8 mouse cellular contexts compared by ENCODE assay signal in genomic region chr9:121331438-121331837, GRCm38 (mm10). TPM values are rescaled to one million over a fixed set of nuclear protein-coding genes. Genes with fewer than 3 reads are reported as not detected.
DNase-seq lines count a peak whose midpoint lies in the region; ATAC-seq lines count a peak whose summit lies in the region.

No protein-coding gene starts in this region.

- H3K27me3 ChIP-seq in kidney, embryonic 16.5 days (ENCODE audit: insufficient read depth, low read length) = no peaks in the 10 kb centered on the region
- H3K27me3 ChIP-seq in forebrain, embryonic 14.5 days (replicated peaks; ENCODE audit: control insufficient read depth, insufficient read depth, low read length) = no peaks in the 10 kb centered on the region
- H3K27me3 ChIP-seq in limb, embryonic 10.5 days (ENCODE audit: low read depth, poor library complexity, severe bottlenecking) = no peaks in the 10 kb centered on the region
- H3K27me3 ChIP-seq in neural tube, embryonic 12.5 days (replicated peaks) = no peaks in the 10 kb centered on the region

- H3K36me3 ChIP-seq in kidney, embryonic 16.5 days (ENCODE audit: insufficient read depth, low read length) = peaks cover 5% of the 10 kb centered on the region; the same call in 1 of the 2 replicates
- peaks cover 4% of the 10 kb centered on the region; the same call in 1 of the 2 replicates for H3K36me3 ChIP-seq in forebrain, embryonic 14.5 days (ENCODE audit: control insufficient read depth, insufficient read depth, low read length)
- H3K36me3 ChIP-seq in limb, embryonic 10.5 days = peaks cover 5% of the 10 kb centered on the region
- peaks cover 5% of the 10 kb centered on the region; the same call in 1 of the 2 replicates for H3K36me3 ChIP-seq in neural tube, embryonic 12.5 days

- H3K27ac ChIP-seq in kidney, embryonic 16.5 days (ENCODE audit: low read length) = peak overlapping the region; percentile 84
- peak overlapping the region; percentile 93 for H3K27ac ChIP-seq in forebrain, embryonic 14.5 days (ENCODE audit: low read depth, low read length)
- peak overlapping the region; percentile 90 for H3K27ac ChIP-seq in limb, embryonic 10.5 days
- peak overlapping the region; percentile 86 for H3K27ac ChIP-seq in neural tube, embryonic 12.5 days

- no peaks in the 10 kb centered on the region for H3K9me3 ChIP-seq in kidney, embryonic 16.5 days (ENCODE audit: low read length)
- no peaks in the 10 kb centered on the region for H3K9me3 ChIP-seq in forebrain, embryonic 14.5 days (replicated peaks; ENCODE audit: control insufficient read depth, low read length)
- no peaks in the 10 kb centered on the region for H3K9me3 ChIP-seq in limb, embryonic 10.5 days (replicated peaks)
- no peaks in the 10 kb centered on the region for H3K9me3 ChIP-seq in neural tube, embryonic 12.5 days

- no peak for ATAC-seq in kidney, embryonic 16.5 days (ENCODE audit: low FRiP score, low TSS enrichment)
- ATAC-seq in forebrain, embryonic 14.5 days = no peak
- ATAC-seq in neural tube, embryonic 12.5 days (ENCODE audit: low FRiP score, low read depth) = 0 out of 2 replicates have a peak, but pooled peaks have one; percentile 21

- DNase-seq in kidney, adult 8-10 months = no peak
- DNase-seq in forebrain, embryonic 14.5 days (ENCODE audit: low spot score) = peak; percentile 43
- no peak for DNase-seq in limb, embryonic 10.5 days (ENCODE audit: low spot score)
- DNase-seq in adrenal gland, postnatal 10 days = no peak
- DNase-seq in kidney, postnatal 14 days = no peak
- no peak for DNase-seq in thymus, postnatal 4 days

- peaks cover 45% of the 10 kb centered on the region for H3K4me1 ChIP-seq in kidney, embryonic 16.5 days (ENCODE audit: insufficient read depth, low read length)
- peaks cover 38% of the 10 kb centered on the region for H3K4me1 ChIP-seq in forebrain, embryonic 14.5 days (ENCODE audit: control insufficient read depth, insufficient read depth, low read length)
- H3K4me1 ChIP-seq in limb, embryonic 10.5 days = peaks cover 58% of the 10 kb centered on the region
- H3K4me1 ChIP-seq in neural tube, embryonic 12.5 days = peaks cover 59% of the 10 kb centered on the region

- WGBS in kidney, embryonic 16.5 days = 13% methylated on average over 5 of the region's 5 CpGs
- 23% methylated on average over 5 of the region's 5 CpGs for WGBS in forebrain, embryonic 14.5 days
- 29% methylated on average over 5 of the region's 5 CpGs for WGBS in limb, embryonic 10.5 days
- WGBS in neural tube, embryonic 12.5 days = 28% methylated on average over 5 of the region's 5 CpGs

- H3K4me3 ChIP-seq in kidney, embryonic 16.5 days (ENCODE audit: low read length) = no peak overlapping the region
- no peak overlapping the region for H3K4me3 ChIP-seq in forebrain, embryonic 14.5 days (ENCODE audit: low read depth, low read length)
- H3K4me3 ChIP-seq in limb, embryonic 10.5 days = no peak overlapping the region
- no peak overlapping the region for H3K4me3 ChIP-seq in neural tube, embryonic 12.5 days

- H3K4me2 ChIP-seq in kidney, embryonic 16.5 days (replicated peaks; ENCODE audit: low read depth, low read length) = no peak overlapping the region
- peak overlapping the region; percentile 20; the same call in 1 of the 2 replicates for H3K4me2 ChIP-seq in forebrain, embryonic 14.5 days (ENCODE audit: low read length)
- no peak overlapping the region; the same call in 1 of the 2 replicates for H3K4me2 ChIP-seq in neural tube, embryonic 12.5 days (replicated peaks)

- H3K9ac ChIP-seq in kidney, embryonic 16.5 days (replicated peaks; ENCODE audit: low read length) = no peak overlapping the region
- no peak overlapping the region; the same call in 1 of the 2 replicates for H3K9ac ChIP-seq in forebrain, embryonic 14.5 days (ENCODE audit: low read length)
- no peak overlapping the region for H3K9ac ChIP-seq in neural tube, embryonic 12.5 days

RNA-seq across cellular contexts. Expression of gene Trak1, which starts 34.1 kb away (rescaled TPM):
- polyA plus RNA-seq in kidney, embryonic 16.5 days (2015; fragmentation: Nextera tagmentation; extraction: Ambion mirVana) = 16.2 and 17.7 TPM in 2 replicates
- 40.3 and 58.5 TPM in 2 replicates for polyA plus RNA-seq in forebrain, embryonic 14.5 days (2014; fragmentation: Nextera tagmentation; extraction: Ambion mirVana)
- 9.6 and 12.2 TPM in 2 replicates for polyA plus RNA-seq in limb, embryonic 10.5 days (2016; fragmentation: Nextera tagmentation; extraction: Ambion mirVana)
- 40.7 and 41.7 TPM in 2 replicates for polyA plus RNA-seq in neural tube, embryonic 12.5 days (2016; fragmentation: Nextera tagmentation; extraction: Ambion mirVana)
- total RNA-seq in adrenal gland, postnatal 10 days (2021) = 100 to 1,000 TPM in 1 of 2 experiments, 10 to 100 TPM in 1; 84.0 to 117 TPM

RNA-seq across cellular contexts. Expression of gene Ulk4, which starts 54.4 kb away (rescaled TPM):
- polyA plus RNA-seq in kidney, embryonic 16.5 days (2015; fragmentation: Nextera tagmentation; extraction: Ambion mirVana) = 144 and 148 TPM in 2 replicates
- 105 and 131 TPM in 2 replicates for polyA plus RNA-seq in forebrain, embryonic 14.5 days (2014; fragmentation: Nextera tagmentation; extraction: Ambion mirVana)
- polyA plus RNA-seq in limb, embryonic 10.5 days (2016; fragmentation: Nextera tagmentation; extraction: Ambion mirVana) = 119 and 140 TPM in 2 replicates
- polyA plus RNA-seq in neural tube, embryonic 12.5 days (2016; fragmentation: Nextera tagmentation; extraction: Ambion mirVana) = 143 and 144 TPM in 2 replicates
- total RNA-seq in adrenal gland, postnatal 10 days (2021) = 1 to 10 TPM; 1.6 to 3.5 TPM
